Mouse (Mus musculus) testis, adult 2 months (tissue): ENCODE data around the gene Hormad1.

Source experiments
- CTCF ChIP-seq: fragments of 200-500 bp; IDR thresholded peaks from 2 replicates; pipeline ENCODE4 v1.5.1; 2012; ENCODE audit warnings: low read depth, mild to moderate bottlenecking, inconsistent platforms, low read length, moderate library complexity; ENCODE audit not compliant: control insufficient read depth, insufficient read depth, insufficient replicate concordance
- POLR2A ChIP-seq: fragments of 200-500 bp; IDR thresholded peaks from 2 replicates; pipeline ENCODE4 v1.6.1; 2012; ENCODE audit warnings: low read depth, mild to moderate bottlenecking, inconsistent platforms, low read length, moderate library complexity; ENCODE audit not compliant: control insufficient read depth

GRCm38 (mm10) chr3:95618511-95618910 lies 59.0 kb downstream of the Hormad1 start:
- TF ChIP-seq CTCF (no peak), POLR2A (no peak)
